Mouse (Mus musculus) spleen, adult 12 weeks (tissue): Measurements from ENCODE around the gene Tma7.

Experiments
- DNase-seq: peaks from one replicate; pipeline ENCODE4 v3.0.0; 2022; ENCODE audit warnings: low spot score

Gene Tma7

GRCm38 (mm10) chr9:109040216-109040615 lies 42.2 kb downstream of the Tma7 start:
- DNase-seq = no peak

DNA sequence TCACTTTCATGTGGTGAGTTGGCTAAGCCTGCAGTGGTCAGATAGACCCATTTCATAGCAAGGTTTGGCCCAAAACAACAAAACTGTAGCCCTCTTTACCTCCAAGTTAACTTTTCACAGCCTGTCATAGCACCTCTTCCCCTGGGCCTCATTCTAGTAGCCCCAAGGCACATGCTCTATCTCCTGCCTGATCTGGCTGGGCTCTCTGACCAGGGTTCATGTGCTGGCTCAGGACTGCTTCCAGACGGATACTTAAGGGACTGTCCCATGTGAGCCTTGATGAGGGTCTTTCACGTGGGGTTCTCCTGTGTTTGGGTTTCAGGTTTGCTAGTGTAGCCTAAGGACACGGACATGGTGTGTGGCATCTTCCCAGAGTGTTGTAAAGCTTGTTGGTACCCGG lies 42.7 kb downstream of the Tma7 start:
- DNase-seq = no peak

GRCm38 (mm10) chr9:109038901-109039364 lies 43.5 kb downstream of the Tma7 start:
- DNase-seq = no peak

DNA sequence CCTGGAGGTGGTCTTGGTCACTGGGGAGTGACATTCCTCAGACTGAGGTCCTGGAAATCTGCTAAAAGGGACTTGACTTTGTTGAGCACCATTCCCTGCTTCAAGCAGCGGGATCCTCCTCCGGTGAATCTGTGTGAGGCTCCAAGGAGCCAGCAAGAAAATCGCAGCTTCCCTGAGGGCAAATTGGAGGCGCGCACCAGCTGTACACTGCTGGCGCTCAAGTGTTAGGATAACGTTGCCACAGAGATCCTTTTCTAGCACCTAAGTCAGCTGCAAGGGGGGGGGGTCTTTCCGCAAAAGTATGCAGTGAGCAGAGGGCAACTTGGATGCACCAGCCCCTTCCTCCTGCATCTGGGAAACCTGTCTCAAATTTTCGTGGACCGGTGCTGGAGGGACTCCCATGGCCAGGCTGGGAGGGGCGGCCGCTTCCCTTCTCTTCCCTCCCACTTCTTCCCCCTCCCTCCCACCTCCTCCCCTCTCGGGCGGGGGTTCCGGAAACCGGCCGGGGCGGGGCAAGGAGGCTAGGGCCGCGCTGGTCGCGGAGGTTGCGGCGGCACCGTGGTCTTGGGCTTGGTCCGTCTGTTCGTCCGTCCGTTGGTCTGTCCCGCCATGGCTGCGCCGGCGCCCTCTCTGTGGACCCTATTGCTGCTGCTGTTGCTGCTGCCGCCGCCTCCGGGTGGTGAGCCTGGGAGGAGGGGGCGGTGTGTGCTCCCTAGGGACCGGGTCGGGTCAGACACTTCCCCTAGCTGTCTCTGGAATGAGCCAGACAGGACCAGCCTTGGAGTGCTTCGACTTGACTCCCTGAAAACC lies 44.1 kb downstream of the Tma7 start, which contains the start of gene Shisa5:
Shisa5 (plus strand) TSS at position 480 of the 810 bp plus-strand sequence.
- DNase-seq = no peak

DNA sequence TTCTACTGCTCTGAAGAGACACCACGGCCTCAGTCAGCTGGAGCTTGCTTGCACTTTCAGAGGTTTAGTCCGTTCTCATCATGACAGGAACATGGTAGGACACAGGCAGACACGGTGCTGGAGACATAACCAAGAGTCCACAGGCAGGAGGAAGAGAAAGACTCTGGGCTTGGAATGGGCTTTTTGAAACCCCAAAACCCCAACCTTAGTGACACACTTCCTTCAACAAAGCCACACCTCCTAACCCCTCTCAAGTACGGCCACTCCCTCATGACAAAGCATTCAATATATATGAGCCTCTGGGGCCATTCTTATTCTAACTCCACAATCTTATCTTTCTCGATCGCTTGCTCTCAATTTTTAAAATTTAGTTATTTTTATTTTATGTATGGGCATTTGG lies 50.0 kb downstream of the Tma7 start:
- no peak for DNase-seq

- no peak for DNase-seq
Observed at GRCm38 (mm10) chr9:109031686-109032085, 50.7 kb downstream of the Tma7 start.

- DNase-seq = no peak
Observed at GRCm38 (mm10) chr9:109031001-109031400, 51.4 kb downstream of the Tma7 start.

GRCm38 (mm10) chr9:109030312-109030711 lies 52.1 kb downstream of the Tma7 start:
- no peak for DNase-seq

GRCm38 (mm10) chr9:109028919-109029318 lies 53.5 kb downstream of the Tma7 start:
- DNase-seq = no peak

DNA sequence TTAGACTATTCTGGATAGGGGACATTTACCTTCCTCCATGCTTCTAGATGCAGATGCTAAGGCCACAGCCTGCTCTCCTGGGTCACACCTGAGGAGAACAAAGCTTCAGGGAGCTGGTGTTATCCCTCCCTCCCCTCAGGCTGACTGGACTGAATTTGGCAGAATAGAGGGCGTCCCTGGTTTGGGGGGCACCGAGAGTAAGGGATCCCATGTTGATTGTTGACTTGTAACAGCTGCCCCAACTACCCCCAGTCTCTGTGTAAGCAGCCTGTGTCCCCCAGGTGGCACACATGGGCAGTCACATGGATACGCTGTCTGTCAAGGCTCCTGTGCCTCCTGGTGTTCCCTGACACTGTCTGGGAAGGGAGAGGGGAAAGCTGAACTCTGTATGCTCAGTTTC lies 54.0 kb downstream of the Tma7 start:
- DNase-seq = no peak

DNA sequence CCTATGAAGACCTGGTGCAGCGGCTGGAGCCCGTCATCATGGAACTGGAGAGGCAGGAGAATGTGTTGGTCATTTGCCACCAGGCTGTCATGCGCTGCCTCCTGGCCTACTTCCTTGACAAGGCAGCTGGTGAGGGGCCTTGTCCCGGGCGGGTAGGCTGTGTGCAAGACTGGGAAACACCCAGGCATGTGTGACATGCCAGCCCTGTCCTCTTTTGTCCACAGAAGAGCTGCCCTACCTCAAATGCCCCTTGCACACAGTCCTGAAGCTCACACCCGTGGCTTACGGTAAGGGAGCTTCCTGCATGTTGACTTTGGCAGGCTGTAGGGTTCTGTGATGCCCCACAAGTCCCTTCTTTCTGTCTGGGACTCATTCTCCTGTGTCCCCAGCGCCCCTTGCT lies 54.9 kb downstream of the Tma7 start:
- DNase-seq = no peak
